Mouse (Mus musculus) CH12.LX (cell line): ENCODE data around the gene Gal3st4.

ENCODE experiments used
- CTCF ChIP-seq, 2 experiments: IDR thresholded peaks in 1 of 2; conservative IDR thresholded peaks in 1 of 2; 2 replicates each; pipeline ENCODE4 v1.5.1; 2011 to 2012; ENCODE audit warnings: low read depth in 2 of 2, low read length in 2 of 2, improper control_type of control experiment in 1 of 2, inconsistent platforms in 1 of 2, mild to moderate bottlenecking in 1 of 2, moderate library complexity in 1 of 2
- HCFC1 ChIP-seq: IDR thresholded peaks from 2 replicates; pipeline ENCODE4 v1.6.1; 2012; ENCODE audit warnings: low read depth, mild to moderate bottlenecking, inconsistent platforms, low read length, improper control_type of control experiment
- MAX ChIP-seq: IDR thresholded peaks from 2 replicates; pipeline ENCODE4 v1.6.1; 2011; ENCODE audit warnings: low read length, improper control_type of control experiment
- MYC ChIP-seq: IDR thresholded peaks from 2 replicates; pipeline ENCODE4 v1.6.1; 2011; ENCODE audit warnings: low read depth, mild to moderate bottlenecking, improper control_type of control experiment, low read length
- POLR2A ChIP-seq: IDR thresholded peaks from 2 replicates; pipeline ENCODE4 v1.6.1; 2011; ENCODE audit warnings: low read depth, mild to moderate bottlenecking, improper control_type of control experiment, low read length
- ZC3H11A ChIP-seq: IDR thresholded peaks from 2 replicates; pipeline ENCODE4 v1.6.1; 2012; ENCODE audit warnings: low read depth, mild to moderate bottlenecking, inconsistent platforms, low read length, improper control_type of control experiment

DNA sequence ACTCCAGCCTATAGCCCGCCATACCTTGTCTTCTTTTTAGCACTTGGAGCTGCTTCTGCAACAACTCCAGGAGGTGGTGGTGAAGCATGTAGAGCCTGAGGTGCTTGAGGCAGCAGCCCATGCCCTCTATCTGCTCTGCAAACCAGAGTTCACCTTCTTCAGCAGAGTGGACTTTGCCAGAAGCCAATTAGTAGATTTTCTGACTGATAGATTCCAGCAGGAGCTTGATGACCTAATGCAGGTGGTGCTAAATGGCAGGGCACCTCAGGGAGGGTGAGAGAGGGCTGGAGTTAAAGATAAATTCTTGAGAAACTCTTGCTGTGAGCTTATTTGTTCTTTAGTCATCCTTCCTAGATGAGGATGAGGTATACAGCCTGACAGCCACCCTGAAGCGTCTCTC is 27.0 kb upstream of the Gal3st4 start:
- TF ChIP-seq HCFC1 (no peak), MYC (no peak), MAX (no peak), POLR2A (no peak), ZC3H11A (no peak), CTCF (conservative IDR thresholded peaks at IDR 0.05 in 1 of 2, IDR thresholded peaks at IDR 0.05 in 1 of 2; ENCODE audit: low read depth in 2 of 2, low read length in 2 of 2) (no peak)
